Mouse (Mus musculus) midbrain, embryonic 12.5 days (tissue): Measurements from ENCODE around the gene Gm17374. TPM values are rescaled to one million over a fixed set of nuclear protein-coding genes. Genes with fewer than 3 reads are reported as not detected.
"Not testable (repeated sequence)": the region's sequence is repeated elsewhere in the genome, so short reads cannot be mapped to it uniquely, and the experiment has no call there.

ENCODE experiments used
- ATAC-seq: fragments of 200-750 bp; cut with Nextera tagmentation; 2 replicates; pipeline ENCODE4 v1.8.0; 2017; ENCODE audit warnings: low read depth, moderate TSS enrichment, moderate library complexity; ENCODE audit not compliant: low FRiP score
- H3K27ac ChIP-seq: fragments of 300-500 bp; sonication (generic); replicated peaks from 2 replicates; pipeline ENCODE4 v1.5.1; 2016; ENCODE audit warnings: mild to moderate bottlenecking
- H3K27me3 ChIP-seq: fragments of 300-500 bp; sonication (generic); 2 replicates; pipeline ENCODE4 v1.6.1; 2016; ENCODE audit warnings: mild to moderate bottlenecking
- H3K36me3 ChIP-seq: fragments of 300-500 bp; sonication (generic); 2 replicates; pipeline ENCODE4 v1.6.1; 2016
- H3K4me1 ChIP-seq: fragments of 300-500 bp; sonication (generic); 2 replicates; pipeline ENCODE4 v1.6.1; 2016
- H3K4me2 ChIP-seq: fragments of 300-500 bp; sonication (generic); replicated peaks from 2 replicates; pipeline ENCODE4 v1.6.1; 2016; ENCODE audit warnings: mild to moderate bottlenecking, moderate library complexity
- H3K4me3 ChIP-seq: fragments of 300-500 bp; sonication (generic); 2 replicates; pipeline ENCODE4 v1.5.1; 2016; ENCODE audit warnings: mild to moderate bottlenecking
- H3K9ac ChIP-seq: fragments of 300-500 bp; sonication (generic); replicated peaks from 2 replicates; pipeline ENCODE4 v1.6.1; 2016; ENCODE audit warnings: mild to moderate bottlenecking, moderate library complexity
- H3K9me3 ChIP-seq: fragments of 300-500 bp; sonication (generic); 2 replicates; pipeline ENCODE4 v1.6.1; 2016; ENCODE audit warnings: mild to moderate bottlenecking
- WGBS: fragments of 180-500 bp; shearing (Covaris S2); methylation state at CpG from one replicate; pipeline ENCODE4 v1.1.7; 2016; 5-methylcytosine and 5-hydroxymethylcytosine counted together
- polyA plus RNA-seq: library from polyadenylated mRNA; unstranded; fragments of >200 nt; fragmentation: Nextera tagmentation; extraction: Ambion mirVana; gene quantifications from 2 replicates; pipeline ENCODE4 v1.2.1, GENCODE M21; 2016

The Gm17374 gene
- polyA plus RNA-seq, 1 experiment from 2014 or later: not detected

DNA sequence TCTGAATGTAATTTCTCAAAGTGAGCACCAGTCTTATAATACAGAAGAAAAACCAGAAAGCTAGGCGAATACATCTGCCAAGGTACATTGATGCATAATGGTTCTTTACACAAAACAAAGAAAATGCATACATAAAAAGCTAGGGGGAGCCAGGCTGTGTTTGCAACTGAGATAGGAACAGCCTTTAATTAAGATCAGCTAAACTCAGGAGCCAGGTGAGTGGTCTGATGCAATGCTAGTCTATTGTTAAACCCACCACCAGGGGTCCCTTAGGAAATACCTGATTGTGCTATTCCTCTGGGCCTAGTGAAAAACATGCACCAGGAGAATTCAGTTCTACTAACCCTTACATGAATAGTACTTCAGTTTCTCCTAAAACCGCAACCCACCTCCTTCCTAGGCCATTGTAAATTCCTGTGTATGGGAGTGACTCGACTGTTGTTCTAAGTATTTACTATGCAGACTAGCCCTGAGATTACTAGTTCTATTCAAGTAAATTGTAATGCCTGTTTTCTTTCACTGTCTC is 33.9 kb downstream of the Gm17374 start:
- H3K36me3 ChIP-seq: peaks cover 20% of the 10 kb centered on the region
- 93% methylated on average over 3 of the region's 3 CpGs for WGBS
- ATAC-seq: not testable (repeated sequence)

DNA sequence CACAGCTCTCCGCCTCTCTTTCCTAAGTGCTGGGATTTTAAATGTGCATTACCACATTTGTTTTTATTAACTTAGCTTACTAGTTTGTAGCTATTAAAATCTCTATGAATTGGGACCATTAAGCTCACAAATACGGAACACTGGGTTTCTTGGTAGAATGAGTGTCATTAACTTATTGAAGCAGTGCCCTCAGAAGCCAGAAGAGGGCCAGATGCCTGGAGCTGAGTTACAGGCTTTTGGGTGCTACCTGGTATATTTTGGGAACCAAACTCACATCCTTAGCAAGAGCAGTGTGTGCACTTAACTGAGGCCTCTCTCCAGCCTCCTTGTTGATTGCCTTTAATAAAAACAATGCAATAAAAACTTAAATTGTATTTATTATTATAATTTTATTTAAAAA is 48.9 kb downstream of the Gm17374 start:
- Histone ChIP-seq H3K9ac (no peak overlapping the region), H3K4me2 (no peak overlapping the region), H3K36me3 (peaks cover 33% of the 10 kb centered on the region)

More for the DNA sequence above, 33.9 kb downstream of the Gm17374 start:
- not testable (repeated sequence) for H3K4me1 ChIP-seq, H3K4me3 ChIP-seq, H3K4me2 ChIP-seq, H3K9ac ChIP-seq, H3K9me3 ChIP-seq, H3K27me3 ChIP-seq, H3K27ac ChIP-seq

DNA sequence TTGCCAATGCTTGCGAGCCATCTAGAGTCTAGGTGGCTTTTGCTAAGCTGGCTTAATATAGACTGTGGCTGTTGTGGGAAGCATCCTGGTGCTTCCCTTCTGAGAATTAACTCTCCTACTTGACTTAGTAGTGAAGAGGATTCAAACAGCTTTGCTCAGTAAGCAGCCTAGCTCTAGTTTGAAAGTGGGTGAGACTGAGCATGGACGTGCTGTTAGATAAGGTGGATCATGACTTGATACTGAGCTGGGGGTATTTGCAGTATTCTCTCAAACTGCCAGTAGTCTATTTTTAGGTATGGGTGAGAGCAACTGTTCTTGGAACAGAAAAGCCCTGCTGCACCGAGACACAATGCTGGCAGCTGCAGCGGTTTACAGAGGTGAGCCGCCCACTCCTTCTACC is 50.7 kb downstream of the Gm17374 start:
- H3K9me3 ChIP-seq: no peaks in the 10 kb centered on the region
- H3K4me2 ChIP-seq: no peak overlapping the region
- no peak for ATAC-seq
- WGBS: 93% methylated on average over 5 of the region's 5 CpGs
- H3K27me3 ChIP-seq: no peaks in the 10 kb centered on the region
- no peak overlapping the region for H3K27ac ChIP-seq
- H3K36me3 ChIP-seq: peaks cover 34% of the 10 kb centered on the region
- no peaks in the 10 kb centered on the region for H3K4me1 ChIP-seq
- no peak overlapping the region for H3K4me3 ChIP-seq
- no peak overlapping the region for H3K9ac ChIP-seq

More for the DNA sequence above, 48.9 kb downstream of the Gm17374 start:
- ATAC-seq: no peak
- H3K4me3 ChIP-seq: no peak overlapping the region
- no peaks in the 10 kb centered on the region for H3K27me3 ChIP-seq
- H3K9me3 ChIP-seq: no peaks in the 10 kb centered on the region
- no peak overlapping the region for H3K27ac ChIP-seq
- no peaks in the 10 kb centered on the region for H3K4me1 ChIP-seq
- 82% methylated on average over 2 of the region's 2 CpGs for WGBS

Other genes with a start within 250 kb of the Gm17374 start
- gene Tasp1, start 85.2 kb upstream of the Gm17374 start, polyA plus RNA-seq: 16.4 and 16.7 TPM in 2 replicates
- gene Esf1, start 18.5 kb downstream of the Gm17374 start, polyA plus RNA-seq: 29.6 and 31.5 TPM in 2 replicates
- 29.1 and 30.2 TPM in 2 replicates for gene Ndufaf5, start 18.6 kb downstream of the Gm17374 start, polyA plus RNA-seq
- gene Sel1l2, start 237.7 kb downstream of the Gm17374 start, polyA plus RNA-seq: not detected in 2 replicates
- gene Macrod2, start 243.3 kb downstream of the Gm17374 start, polyA plus RNA-seq: 52.4 and 59.9 TPM in 2 replicates